Mouse (Mus musculus) urinary bladder, postnatal 25 days (tissue): ENCODE results near the gene Apba3.
A peak's percentile ranks its signal among the peaks of the same experiment; 100 is the strongest.
"Not testable (repeated sequence)": the region's sequence is repeated elsewhere in the genome, so short reads cannot be mapped to it uniquely, and the experiment has no call there.

Source experiments
- DNase-seq: peaks from one replicate; pipeline ENCODE4 v3.0.0; 2022; ENCODE audit warnings: low spot score

Apba3 gene

GRCm38 (mm10) chr10:81266211-81267105 is at the start of gene Apba3, which contains the start of gene Mrpl54:
Apba3 (plus strand) TSS chr10:81266960.
Mrpl54 (minus strand) TSS chr10:81266934.
- DNase-seq: peak; percentile 98

- DNase-seq: not testable (repeated sequence)
Observed at GRCm38 (mm10) chr10:81217267-81217666, 49.5 kb upstream of the Apba3 start.

- DNase-seq: peak; percentile 71
Observed at GRCm38 (mm10) chr10:81217964-81218363, 48.8 kb upstream of the Apba3 start.

DNA sequence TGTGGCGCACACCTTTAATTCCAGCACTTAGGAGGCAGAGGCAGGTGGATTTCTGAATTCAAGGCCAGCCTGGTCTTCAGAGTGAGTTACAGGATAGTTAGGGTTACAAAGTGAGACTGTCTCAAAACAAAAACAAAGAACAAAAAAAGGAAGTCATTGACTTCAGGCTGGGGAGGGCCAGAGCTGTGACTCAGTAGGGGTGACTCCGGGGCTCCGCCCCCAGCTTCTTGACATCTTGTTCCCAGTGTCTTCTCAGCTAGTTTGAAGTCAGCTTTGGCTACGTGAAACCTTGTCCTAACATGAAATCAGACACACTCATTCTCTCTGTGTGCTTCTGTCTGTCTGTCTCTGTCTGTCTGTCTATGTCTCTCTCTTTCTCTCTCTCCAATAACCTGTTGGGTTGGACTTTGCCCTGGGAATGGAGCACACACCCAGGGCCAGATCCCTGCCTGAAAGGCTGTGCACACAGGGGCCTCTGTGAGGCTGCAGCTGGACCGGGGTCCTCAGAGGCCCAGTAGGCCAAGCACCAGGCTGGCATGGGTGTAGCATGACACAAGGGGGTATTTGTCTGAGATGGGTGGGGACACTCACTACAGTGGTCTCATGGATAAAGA is 45.3 kb upstream of the Apba3 start:
- DNase-seq: no peak

GRCm38 (mm10) chr10:81223731-81224130 is 43.0 kb upstream of the Apba3 start:
- not testable (repeated sequence) for DNase-seq

GRCm38 (mm10) chr10:81229735-81230437 is 36.9 kb upstream of the Apba3 start:
- no peak for DNase-seq

GRCm38 (mm10) chr10:81230438-81231332 is 36.1 kb upstream of the Apba3 start, which contains the start of gene Atcay:
Atcay (minus strand) TSS chr10:81230833.
- no peak for DNase-seq

DNA sequence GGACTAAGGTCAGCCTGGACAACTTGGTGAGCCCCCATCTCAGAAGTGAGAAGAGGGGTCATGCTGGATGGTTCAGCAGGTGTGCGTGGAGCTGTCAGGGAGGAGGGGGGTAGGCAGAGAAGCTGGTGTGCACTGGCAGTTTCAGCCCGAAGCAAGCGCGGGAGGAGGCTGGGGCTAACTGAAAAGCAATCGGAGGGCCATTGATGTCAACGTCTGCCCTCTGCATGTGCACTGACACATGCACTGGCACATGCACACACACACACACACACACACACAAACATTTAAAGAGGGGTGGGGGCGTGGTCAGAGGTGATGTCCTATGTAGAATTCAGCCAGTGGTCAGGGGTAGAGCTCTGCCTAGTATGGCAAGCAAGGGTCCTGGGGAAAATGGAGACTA is 35.3 kb upstream of the Apba3 start:
- DNase-seq: no peak

DNA sequence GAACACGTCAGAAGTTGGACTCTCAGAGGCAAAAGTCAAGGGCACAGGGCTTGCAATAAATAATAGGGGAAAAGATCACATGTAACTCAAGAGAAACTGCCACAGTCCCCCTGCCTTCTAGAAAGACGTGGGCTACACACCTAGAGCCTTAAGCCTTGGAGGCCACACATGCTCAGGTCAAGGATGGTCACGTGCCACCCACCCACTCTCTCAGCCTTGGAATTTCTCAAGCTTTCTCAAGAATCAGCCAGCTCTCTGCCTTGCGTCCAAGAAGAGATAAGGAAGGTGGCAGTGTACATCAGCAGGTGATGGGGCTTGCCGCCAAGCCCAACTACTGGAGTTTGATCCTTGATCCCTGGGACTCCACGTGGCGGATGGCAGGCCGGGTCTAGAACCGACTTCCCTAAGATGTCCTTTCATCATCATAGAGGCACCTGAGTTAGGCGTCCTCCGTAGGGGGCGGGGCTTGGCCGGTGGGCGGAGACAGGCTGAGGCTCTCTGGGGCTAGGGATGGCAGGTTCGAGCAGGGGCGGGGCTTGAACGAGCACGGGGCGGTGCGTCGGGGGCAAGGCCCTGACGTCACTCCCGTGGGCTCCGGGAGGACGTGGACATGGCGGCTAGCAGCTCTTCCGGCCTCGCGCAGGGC is 34.1 kb upstream of the Apba3 start, which contains the start of gene Zfr2:
Gene Zfr2 (plus strand): TSS at position 576 of the 646 bp plus-strand sequence.
- DNase-seq: peak; percentile 96

GRCm38 (mm10) chr10:81233226-81233585 is 33.6 kb upstream of the Apba3 start:
- no peak for DNase-seq

DNA sequence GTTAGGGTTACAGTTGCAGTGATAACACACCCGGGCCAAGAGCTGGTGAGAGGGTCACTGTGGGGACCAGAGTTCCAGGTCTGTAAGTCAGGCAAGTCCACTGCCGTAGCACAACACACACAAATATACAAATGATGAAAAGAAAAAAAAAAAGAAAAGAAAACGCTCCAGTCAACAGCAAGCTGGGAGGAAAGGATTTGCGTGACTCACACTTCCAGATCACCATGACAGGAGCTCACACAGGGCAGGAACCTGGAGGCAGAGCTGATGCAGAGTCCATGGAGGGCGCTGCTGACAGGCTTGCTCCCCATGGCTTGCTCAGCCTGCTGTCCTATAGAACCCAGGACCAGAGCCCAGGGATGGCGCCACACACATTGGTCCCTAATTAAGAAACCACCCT is 32.6 kb upstream of the Apba3 start:
- no peak for DNase-seq

DNA sequence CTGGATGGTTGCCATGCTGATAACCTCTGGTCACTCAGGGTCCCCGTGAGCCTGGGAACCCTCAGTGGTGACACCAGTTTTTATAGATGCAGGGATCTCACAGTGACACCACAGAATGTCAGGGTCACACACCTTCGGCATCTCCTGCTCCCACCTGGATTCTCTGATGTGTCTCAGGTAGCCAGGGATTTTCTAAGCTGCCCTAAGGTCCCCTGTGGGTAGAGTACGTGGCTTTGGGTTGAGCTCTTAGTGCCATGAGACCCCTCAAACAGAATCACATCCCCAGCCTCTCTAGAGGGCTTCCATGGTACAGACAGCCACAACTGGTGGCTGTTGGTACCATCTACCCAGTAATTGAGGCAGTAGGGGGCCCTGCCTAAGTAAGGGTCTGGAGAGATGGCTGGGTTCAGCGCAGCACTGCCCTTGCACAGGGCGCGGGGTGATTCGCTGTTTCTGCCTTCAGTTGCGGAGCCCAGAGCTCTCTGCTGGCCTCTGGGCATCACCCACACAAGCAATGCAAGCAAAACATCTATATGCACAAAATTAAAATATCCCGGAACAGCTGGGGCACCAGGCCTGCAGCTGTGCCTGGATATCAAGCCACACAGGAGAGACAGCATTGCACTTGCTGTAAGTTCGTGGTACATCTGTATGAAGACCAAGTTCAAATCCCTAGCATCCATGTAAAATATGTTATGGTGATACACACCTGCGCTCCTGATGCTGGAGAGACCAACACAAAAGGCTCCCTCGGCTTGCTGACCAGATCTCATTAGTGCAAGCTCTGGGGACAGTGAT is 30.1 kb upstream of the Apba3 start:
- DNase-seq: no peak

- DNase-seq: no peak
Observed at GRCm38 (mm10) chr10:81238618-81239017, 28.1 kb upstream of the Apba3 start.

GRCm38 (mm10) chr10:81240876-81241275 is 25.9 kb upstream of the Apba3 start:
- peak; percentile 54 for DNase-seq

- no peak for DNase-seq
Observed at GRCm38 (mm10) chr10:81242021-81242420, 24.7 kb upstream of the Apba3 start.

GRCm38 (mm10) chr10:81244146-81244545 is 22.6 kb upstream of the Apba3 start:
- no peak for DNase-seq

DNA sequence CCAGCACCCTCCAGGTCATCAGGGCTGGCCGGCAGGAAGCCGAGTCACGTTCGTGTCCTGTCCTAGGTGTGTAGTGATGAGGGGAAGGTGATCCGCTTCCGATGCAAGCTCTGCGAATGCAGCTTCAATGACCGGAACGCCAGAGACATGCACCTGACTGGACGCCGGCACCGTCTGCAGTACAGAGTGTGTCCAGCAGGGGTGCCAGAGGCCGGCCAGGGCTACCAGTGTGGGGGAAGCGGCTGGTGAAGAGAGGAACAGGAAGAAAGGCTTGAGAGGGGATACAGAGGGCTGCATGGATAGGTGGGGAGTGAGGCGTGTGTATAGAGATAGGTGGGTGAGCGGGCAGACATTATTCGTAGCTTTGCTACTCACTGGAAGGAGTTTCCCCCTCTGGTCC is 22.2 kb upstream of the Apba3 start:
- peak; percentile 87 for DNase-seq

DNA sequence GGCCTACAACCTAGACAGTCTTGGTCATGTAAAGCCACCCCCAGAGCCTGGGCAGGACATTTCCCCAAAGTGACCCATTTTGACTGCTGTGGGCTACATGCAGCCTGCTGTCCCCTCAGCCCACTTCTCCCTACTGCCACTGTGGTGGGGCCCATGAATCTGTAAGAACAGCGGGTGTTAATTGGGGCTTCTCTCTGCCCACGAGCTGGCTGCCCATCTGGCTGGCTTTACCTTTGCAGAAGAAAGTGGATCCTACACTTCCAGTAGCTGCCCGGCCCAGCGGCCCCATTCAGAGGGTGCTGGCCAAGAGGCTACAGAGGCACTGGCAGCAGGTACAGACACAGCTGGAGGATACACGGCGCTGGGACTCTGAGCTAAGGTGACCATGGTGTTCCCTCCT is 21.6 kb upstream of the Apba3 start:
- no peak for DNase-seq

DNA sequence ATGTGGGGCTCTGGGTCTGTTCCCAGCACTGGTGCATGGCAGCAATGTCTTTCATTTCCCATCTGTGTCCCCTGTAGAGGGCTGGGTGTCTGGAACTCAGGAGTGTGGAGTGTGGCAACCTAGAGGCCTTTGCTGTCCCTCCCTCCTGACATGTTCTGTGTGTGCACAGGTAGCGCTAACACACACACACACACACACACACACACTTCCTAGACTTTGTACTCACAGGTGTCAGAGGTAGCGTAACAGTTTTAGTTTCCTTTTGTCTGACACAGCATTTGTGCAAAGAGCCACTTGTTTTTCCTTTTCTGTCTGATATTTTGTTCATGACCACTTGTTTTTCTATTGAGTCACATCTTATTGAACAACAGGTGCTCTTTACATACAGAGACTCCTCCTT is 19.0 kb upstream of the Apba3 start:
- no peak for DNase-seq

DNA sequence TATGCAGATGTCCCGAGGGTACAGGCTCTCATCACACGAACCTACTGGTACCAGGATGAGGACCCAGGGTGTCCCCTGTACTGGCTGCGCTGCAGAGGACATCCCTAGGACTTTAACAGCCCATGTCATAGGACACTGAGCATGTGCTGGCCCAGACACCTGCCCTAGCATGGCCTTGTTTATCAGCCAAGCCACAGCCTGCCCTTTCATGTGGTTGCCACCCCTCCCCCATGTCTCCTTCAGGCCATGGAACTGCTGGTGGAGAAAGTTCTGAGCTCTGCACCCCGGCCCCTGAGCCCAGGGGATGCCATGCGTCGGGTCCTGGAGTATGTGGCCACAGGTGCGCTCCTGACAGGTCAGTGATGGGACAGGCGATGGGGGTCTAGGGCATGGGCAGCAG is 17.3 kb upstream of the Apba3 start:
- DNase-seq: no peak
